Mouse (Mus musculus): ENCODE measurements around the gene Slc36a2. TPM values are rescaled to one million over a fixed set of nuclear protein-coding genes. Genes with fewer than 3 reads are reported as not detected.

Gene Slc36a2
- polyA plus RNA-seq, 1 experiment from 2014 or later = 7.1 TPM

Other genes starting within 250 kb of the Slc36a2 start
- 20.0 and 24.7 TPM in 2 replicates for gene Tnip1, start 222.2 kb downstream of the Slc36a2 start, polyA plus RNA-seq (2015; fragmentation: Nextera tagmentation; extraction: Ambion mirVana)
- 340 and 364 TPM in 2 replicates for gene Anxa6, start 151.6 kb downstream of the Slc36a2 start, polyA plus RNA-seq (2015; fragmentation: Nextera tagmentation; extraction: Ambion mirVana)
- 22.6 and 25.1 TPM in 2 replicates for gene Ccdc69, start 106.9 kb downstream of the Slc36a2 start, polyA plus RNA-seq (2015; fragmentation: Nextera tagmentation; extraction: Ambion mirVana)
- gene Gm2a, start 87.0 kb downstream of the Slc36a2 start, polyA plus RNA-seq (2015; fragmentation: Nextera tagmentation; extraction: Ambion mirVana) = 36.7 and 38.5 TPM in 2 replicates
- not detected in 2 replicates for gene Slc36a3, start 33.4 kb downstream of the Slc36a2 start, polyA plus RNA-seq (2015; fragmentation: Nextera tagmentation; extraction: Ambion mirVana)
- gene Slc36a1, start 19.3 kb upstream of the Slc36a2 start, polyA plus RNA-seq (2015; fragmentation: Nextera tagmentation; extraction: Ambion mirVana) = 1.9 and 2.0 TPM in 2 replicates
- 0.12 TPM in 2 replicates for gene Fat2, start 151.5 kb upstream of the Slc36a2 start, polyA plus RNA-seq (2015; fragmentation: Nextera tagmentation; extraction: Ambion mirVana)
- gene Sparc, start 238.1 kb upstream of the Slc36a2 start, polyA plus RNA-seq (2015; fragmentation: Nextera tagmentation; extraction: Ambion mirVana) = 1,876 and 1,966 TPM in 2 replicates

Data from heart, embryonic 16.5 days (tissue).